Mouse (Mus musculus) cortical plate, adult 2 months (tissue): ENCODE results near the gene Ankrd52.

Source experiments
- CTCF ChIP-seq: fragments of 200-500 bp; IDR thresholded peaks from 2 replicates; pipeline ENCODE4 v1.5.1; 2011; ENCODE audit warnings: mild to moderate bottlenecking, control low read depth, low read length; ENCODE audit not compliant: insufficient read depth; ENCODE audit errors: extremely low read depth
- POLR2A ChIP-seq: fragments of 200-500 bp; IDR thresholded peaks from 2 replicates; pipeline ENCODE4 v1.6.1; 2011; ENCODE audit warnings: mild to moderate bottlenecking, low read length, control low read depth; ENCODE audit not compliant: insufficient read depth; ENCODE audit errors: extremely low read depth

DNA sequence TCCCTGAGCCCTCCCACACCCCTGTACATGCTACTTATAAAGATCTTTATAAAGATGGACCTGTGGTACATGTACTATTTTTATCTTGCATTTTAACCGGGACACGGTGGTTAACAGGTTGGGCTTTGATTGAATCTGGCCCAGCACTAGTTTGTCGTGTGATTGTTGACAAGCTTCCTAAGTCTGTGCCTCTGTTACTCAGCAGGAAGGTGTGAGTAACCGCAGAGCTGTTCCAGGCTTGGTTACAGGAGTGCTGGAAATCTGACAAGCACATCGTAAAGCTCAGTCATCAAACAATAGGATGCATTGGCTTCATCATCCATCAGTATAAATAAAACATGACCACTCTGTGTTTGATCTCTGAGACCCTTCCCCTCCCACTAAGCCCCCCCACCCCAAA, 45.5 kb downstream of the Ankrd52 start:
- TF ChIP-seq CTCF (no peak), POLR2A (no peak)
